Mouse (Mus musculus): ENCODE results near the gene Rps13.

DNA sequence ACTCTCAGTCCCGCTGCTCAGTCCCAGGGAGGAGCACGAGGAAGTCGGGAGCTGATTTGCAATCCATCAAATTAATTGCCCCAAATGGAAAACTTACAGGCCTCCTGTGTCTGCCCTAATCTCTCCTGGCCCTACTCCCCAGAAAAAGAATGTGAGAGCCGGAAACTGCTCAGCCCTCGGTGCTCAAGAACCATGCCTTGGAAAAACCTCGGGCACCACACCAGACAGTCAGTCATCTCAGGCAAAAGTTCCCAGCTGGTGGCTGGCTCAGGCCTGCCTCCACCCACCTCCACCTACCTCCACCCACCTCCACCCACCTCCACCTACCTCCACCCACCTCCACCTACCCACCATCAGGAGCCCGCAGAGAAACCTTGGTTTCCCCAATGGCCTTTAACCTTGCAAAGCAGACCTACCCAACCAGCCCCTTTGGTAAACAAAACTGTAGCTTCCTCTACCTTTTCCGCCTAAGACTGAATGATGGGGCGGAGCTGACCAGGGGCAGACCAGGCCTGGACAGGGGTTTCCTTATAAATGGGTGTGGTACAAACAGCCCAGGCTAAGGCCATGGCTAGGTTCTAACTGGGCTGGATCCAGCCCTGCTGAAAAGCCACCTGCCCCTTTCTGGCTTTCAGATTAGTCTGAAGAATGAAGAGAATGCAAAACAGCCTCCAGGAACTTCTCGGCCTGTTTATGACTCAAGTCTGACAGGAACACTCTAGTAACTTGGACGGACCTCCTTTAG lies 47.2 kb downstream of the Rps13 start:
- no peak for TF ChIP-seq CTCF (IDR thresholded peaks at IDR 0.05; ENCODE audit: control insufficient read depth, insufficient read depth, insufficient read length)
- no peak for TF ChIP-seq CEBPB (IDR thresholded peaks at IDR 0.05; ENCODE audit: low read depth)
- TF ChIP-seq USF1 (IDR thresholded peaks at IDR 0.05; ENCODE audit: low read depth) = no peak
- TF ChIP-seq MAX (IDR thresholded peaks at IDR 0.05) = no peak
- TF ChIP-seq MYOG (IDR thresholded peaks at IDR 0.05; ENCODE audit: control insufficient read depth, extremely low read depth, insufficient read length) = no peak

Data from C2C12 (cell line).